Mouse (Mus musculus): ENCODE measurements around the gene Has1. TPM values are rescaled to one million over a fixed set of nuclear protein-coding genes. Genes with fewer than 3 reads are reported as not detected.
"Not testable (repeated sequence)": the region's sequence is repeated elsewhere in the genome, so short reads cannot be mapped to it uniquely, and the experiment has no call there.

The Has1 gene
- total and polyA plus RNA-seq, 3 experiments = 0.07 to 0.36 TPM; not detected in 1

- DNase-seq = not testable (repeated sequence)
These were observed 10.4 kb downstream of the Has1 start for GRCm38 (mm10) chr17:17844606-17845005.

GRCm38 (mm10) chr17:17843534-17844261, 11.3 kb downstream of the Has1 start:
- no peak for DNase-seq

DNA sequence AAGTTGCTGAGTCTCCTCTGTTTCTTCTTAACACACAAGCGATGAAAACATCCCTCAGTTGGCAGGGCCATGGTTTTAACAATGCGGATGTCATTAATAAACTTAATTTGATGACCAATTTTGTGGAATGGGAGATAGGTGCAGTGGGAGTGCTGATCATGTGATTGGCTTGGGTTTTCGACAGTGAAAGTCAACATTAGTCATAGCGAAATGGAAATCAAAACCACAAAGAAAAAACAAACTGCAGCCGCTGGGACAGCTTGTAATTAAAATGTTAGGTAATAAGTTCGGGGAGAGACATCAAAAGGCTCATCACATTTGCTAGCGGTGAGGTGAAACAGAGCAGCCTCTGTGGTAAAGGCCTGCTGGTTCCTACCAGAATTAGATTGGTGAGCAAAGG, 14.2 kb downstream of the Has1 start:
- no peak for DNase-seq

DNA sequence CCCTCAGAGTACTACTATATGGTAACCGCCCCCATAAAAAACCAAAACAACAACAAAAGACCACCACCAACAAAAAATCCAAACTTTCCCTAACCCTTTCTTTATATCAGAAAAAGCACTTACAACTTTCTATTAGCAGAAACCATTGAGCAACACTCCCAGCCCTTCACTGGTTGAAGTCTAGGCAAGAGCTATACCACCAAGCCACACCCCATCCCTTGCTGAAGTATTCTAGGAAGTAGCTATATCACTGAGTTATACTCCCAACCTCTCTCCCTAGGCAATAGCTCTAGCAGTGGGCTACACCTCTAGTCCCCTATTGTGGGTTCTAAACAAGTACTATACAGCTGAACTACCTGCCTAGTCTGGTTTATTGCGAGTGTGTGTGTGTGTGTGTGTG, 15.7 kb downstream of the Has1 start:
- no peak for DNase-seq

- peak; percentile 98 for DNase-seq
These were observed 16.9 kb downstream of the Has1 start for GRCm38 (mm10) chr17:17837919-17838701.

DNA sequence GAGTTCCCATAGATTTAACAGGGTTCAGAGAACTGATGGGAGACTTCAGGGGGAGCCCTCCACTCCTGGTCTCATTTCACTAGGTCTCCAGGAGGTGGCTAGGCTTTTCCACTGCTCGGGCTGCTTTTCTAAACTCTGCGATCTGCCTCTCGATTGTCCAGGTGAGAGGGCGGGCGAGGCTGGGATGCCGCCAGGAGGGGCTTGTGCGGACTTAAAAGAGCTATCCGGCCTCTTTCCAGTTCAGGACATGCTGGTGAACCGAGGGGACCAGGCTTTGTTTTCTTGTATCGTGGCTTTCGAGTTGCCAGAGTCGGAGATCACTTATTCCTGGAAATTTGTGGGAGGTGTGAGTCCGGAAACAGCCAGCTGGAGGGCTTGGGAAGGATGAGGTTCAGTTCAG, 17.6 kb downstream of the Has1 start:
- DNase-seq = no peak

- DNase-seq = no peak
These were observed 18.9 kb downstream of the Has1 start for GRCm38 (mm10) chr17:17836101-17836500.

DNA sequence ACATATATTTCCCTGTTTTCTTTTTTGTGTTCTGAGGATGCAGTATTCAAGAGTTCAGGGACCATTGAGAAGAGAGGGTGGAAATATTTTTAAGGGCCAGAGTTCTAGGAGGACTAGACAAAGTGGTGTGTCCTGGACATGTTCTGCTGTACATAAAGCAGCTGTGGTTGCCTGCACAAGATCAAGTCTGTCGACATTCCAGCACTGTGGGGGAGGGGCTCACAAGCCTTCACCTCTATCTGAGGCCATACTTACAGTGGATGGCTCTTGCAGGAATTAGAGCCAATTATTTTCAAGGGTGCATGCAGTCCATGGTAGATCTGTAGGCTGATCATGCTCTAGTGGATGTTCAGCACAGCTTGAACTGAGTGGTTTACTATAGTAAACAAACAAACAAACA, 20.1 kb downstream of the Has1 start:
- DNase-seq = no peak

GRCm38 (mm10) chr17:17830731-17831130, 24.3 kb downstream of the Has1 start:
- DNase-seq = no peak

DNA sequence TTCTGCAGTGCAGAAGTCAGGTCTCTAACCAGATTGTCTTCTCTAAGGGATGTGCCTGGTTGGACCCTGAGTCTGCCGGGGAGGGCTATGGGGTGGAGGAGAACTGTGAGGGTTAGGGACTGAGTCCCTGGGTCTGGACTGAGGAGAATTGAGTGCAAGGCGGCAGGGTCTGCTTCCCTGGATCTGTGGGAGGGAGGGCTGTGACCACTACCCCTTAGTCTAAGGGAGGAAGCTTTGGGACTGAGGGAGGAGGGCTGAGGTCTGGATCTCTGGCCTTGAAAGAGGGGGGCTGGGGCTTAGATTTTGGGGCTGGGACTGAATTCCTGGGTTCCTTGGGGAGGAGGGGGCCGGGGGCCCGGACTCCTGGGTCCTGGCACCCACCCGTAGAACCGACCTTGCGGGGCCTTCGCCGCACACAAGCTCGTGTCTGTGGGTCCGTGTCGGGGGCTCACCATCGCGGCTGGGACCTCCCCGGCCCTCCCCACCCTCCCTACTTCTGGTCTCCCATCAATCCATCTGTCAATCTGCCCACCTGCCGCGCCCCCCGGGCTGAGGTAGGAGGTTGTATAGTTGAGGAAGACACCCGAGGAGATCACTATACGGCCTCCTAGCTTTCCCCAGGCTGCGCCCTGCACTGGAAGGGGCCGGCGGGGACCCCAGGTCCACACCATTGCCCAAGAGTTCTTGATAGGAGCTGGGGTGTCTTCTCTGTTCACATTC, 25.0 kb downstream of the Has1 start:
- no peak for DNase-seq

- DNase-seq = peak; percentile 20
These were observed 25.8 kb downstream of the Has1 start for GRCm38 (mm10) chr17:17829052-17829785.

- DNase-seq = peak; percentile 65
These were observed 26.6 kb downstream of the Has1 start for GRCm38 (mm10) chr17:17828191-17828981.

- DNase-seq = peak; percentile 76
These were observed 27.3 kb downstream of the Has1 start for GRCm38 (mm10) chr17:17827658-17828190.

GRCm38 (mm10) chr17:17826751-17827657, 28.0 kb downstream of the Has1 start, which contains the start of gene Spaca6:
TSS of gene Spaca6 (plus strand) at chr17:17827158.
- DNase-seq = peak; percentile 98

- DNase-seq = peak; percentile 81
These were observed 28.9 kb downstream of the Has1 start for GRCm38 (mm10) chr17:17825921-17826591.

GRCm38 (mm10) chr17:17823612-17824336, 31.2 kb downstream of the Has1 start:
- no peak for DNase-seq

DNA sequence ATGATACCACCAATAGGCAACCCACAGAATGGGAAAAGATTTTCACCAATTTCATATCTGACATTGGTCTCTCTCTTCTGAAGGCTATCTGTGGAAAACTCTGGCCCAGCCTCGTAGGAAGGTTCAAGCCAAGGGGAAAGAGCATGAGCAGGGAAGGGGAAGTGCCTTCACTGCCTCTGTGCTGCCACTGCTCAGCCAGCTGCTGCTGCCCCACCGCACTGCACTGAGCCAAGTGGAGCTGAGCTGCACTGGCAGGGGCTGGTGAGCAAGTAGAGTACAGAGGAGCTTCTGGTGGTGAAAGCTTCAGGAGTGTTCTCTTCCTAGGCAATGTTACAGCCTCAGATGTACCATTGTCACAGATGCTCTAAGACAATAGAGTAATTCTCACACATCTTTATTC, 59.5 kb downstream of the Has1 start:
- DNase-seq = no peak

All from adrenal gland, adult 2 months (tissue).